Mouse (Mus musculus): Measurements from ENCODE around the gene Golga1. TPM values are rescaled to one million over a fixed set of nuclear protein-coding genes. Genes with fewer than 3 reads are reported as not detected.

Gene Golga1
- polyA plus RNA-seq, 1 experiment from 2014 or later = 30.4 TPM

- no peaks in the 10 kb centered on the region for H3K27me3 ChIP-seq
- H3K36me3 ChIP-seq = no peaks in the 10 kb centered on the region
- no peaks in the 10 kb centered on the region for H3K9me3 ChIP-seq
- H3K4me3 ChIP-seq = no peak overlapping the region
- no peak overlapping the region for H3K9ac ChIP-seq
- no peak overlapping the region for H3K4me2 ChIP-seq (replicated peaks)
- WGBS = 84% methylated on average over 5 of the region's 5 CpGs
- no peak for ATAC-seq (ENCODE audit: insufficient number of reproducible peaks, insufficient read depth, low FRiP score, low TSS enrichment)
- H3K4me1 ChIP-seq = no peaks in the 10 kb centered on the region
- H3K27ac ChIP-seq = no peak overlapping the region
Measured at GRCm38 (mm10) chr2:38970057-38970456, 95.3 kb downstream of the Golga1 start.

DNA sequence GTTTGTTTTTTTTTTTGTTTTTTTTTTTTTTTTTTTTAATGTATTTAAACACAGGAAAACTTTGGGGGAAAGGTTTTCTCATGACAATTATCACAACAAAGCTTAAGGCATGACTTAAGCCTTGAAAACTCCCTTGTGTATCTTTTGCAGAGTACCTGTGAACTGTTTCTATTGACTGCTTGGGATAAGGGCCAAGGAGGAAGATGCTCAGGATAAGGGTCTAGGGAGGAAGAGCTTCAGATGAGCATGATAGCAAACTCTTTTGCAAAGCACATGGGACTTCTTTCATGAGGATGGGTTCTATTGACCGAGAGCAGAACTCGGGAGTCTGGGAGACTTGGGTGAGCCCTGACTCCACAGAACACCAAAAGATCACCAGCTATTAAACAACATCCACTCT lies 95.7 kb downstream of the Golga1 start:
- no peaks in the 10 kb centered on the region for H3K36me3 ChIP-seq
- no peaks in the 10 kb centered on the region for H3K4me1 ChIP-seq
- WGBS = 95% methylated on average over 2 of the region's 2 CpGs
- H3K9ac ChIP-seq = no peak overlapping the region
- ATAC-seq (ENCODE audit: insufficient number of reproducible peaks, insufficient read depth, low FRiP score, low TSS enrichment) = no peak
- no peak overlapping the region for H3K4me2 ChIP-seq (replicated peaks)
- H3K4me3 ChIP-seq = no peak overlapping the region
- no peak overlapping the region for H3K27ac ChIP-seq
- H3K9me3 ChIP-seq = no peaks in the 10 kb centered on the region
- H3K27me3 ChIP-seq = no peaks in the 10 kb centered on the region

Other genes starting within 250 kb of the Golga1 start
- 1.3 and 2.0 TPM in 2 replicates for gene Nr6a1, start 137.9 kb downstream of the Golga1 start, polyA plus RNA-seq (2016; fragmentation: Nextera tagmentation; extraction: Ambion mirVana)
- 5.7 and 6.0 TPM in 2 replicates for gene Olfml2a, start 133.6 kb downstream of the Golga1 start, polyA plus RNA-seq (2016; fragmentation: Nextera tagmentation; extraction: Ambion mirVana)
- 1.9 and 2.1 TPM in 2 replicates for gene Wdr38, start 68.1 kb downstream of the Golga1 start, polyA plus RNA-seq (2016; fragmentation: Nextera tagmentation; extraction: Ambion mirVana)
- gene Arpc5l, start 60.2 kb downstream of the Golga1 start, polyA plus RNA-seq (2016; fragmentation: Nextera tagmentation; extraction: Ambion mirVana) = 120 and 122 TPM in 2 replicates
- gene Rpl35, start 59.9 kb downstream of the Golga1 start, polyA plus RNA-seq (2016; fragmentation: Nextera tagmentation; extraction: Ambion mirVana) = 1,101 and 1,116 TPM in 2 replicates
- gene Scai, start 125.2 kb upstream of the Golga1 start, polyA plus RNA-seq (2016; fragmentation: Nextera tagmentation; extraction: Ambion mirVana) = 19.0 and 19.9 TPM in 2 replicates
- gene Ppp6c, start 160.9 kb upstream of the Golga1 start, polyA plus RNA-seq (2016; fragmentation: Nextera tagmentation; extraction: Ambion mirVana) = 64.6 and 67.1 TPM in 2 replicates

All from embryonic facial prominence, embryonic 12.5 days (tissue).